Mouse (Mus musculus) CH12.LX (cell line): ENCODE measurements around the gene Hdac6.

Source experiments
- CTCF ChIP-seq, 2 experiments: IDR thresholded peaks in 1 of 2; conservative IDR thresholded peaks in 1 of 2; 2 replicates each; pipeline ENCODE4 v1.5.1; 2011 to 2012; ENCODE audit warnings: low read depth in 2 of 2, low read length in 2 of 2, improper control_type of control experiment in 1 of 2, inconsistent platforms in 1 of 2, mild to moderate bottlenecking in 1 of 2, moderate library complexity in 1 of 2
- ELF1 ChIP-seq: IDR thresholded peaks from 2 replicates; pipeline ENCODE4 v1.6.1; 2014; ENCODE audit warnings: low read depth, mild to moderate bottlenecking, inconsistent platforms, low read length, improper control_type of control experiment
- EP300 ChIP-seq: IDR thresholded peaks from 2 replicates; pipeline ENCODE4 v1.6.1; 2011; ENCODE audit warnings: low read length, improper control_type of control experiment
- POLR2A ChIP-seq: IDR thresholded peaks from 2 replicates; pipeline ENCODE4 v1.6.1; 2011; ENCODE audit warnings: low read depth, mild to moderate bottlenecking, improper control_type of control experiment, low read length
- TCF12 ChIP-seq: IDR thresholded peaks from 2 replicates; pipeline ENCODE4 v1.6.1; 2014; ENCODE audit warnings: low read depth, mild to moderate bottlenecking, inconsistent platforms, low read length, improper control_type of control experiment
- ZC3H11A ChIP-seq: IDR thresholded peaks from 2 replicates; pipeline ENCODE4 v1.6.1; 2012; ENCODE audit warnings: low read depth, mild to moderate bottlenecking, inconsistent platforms, low read length, improper control_type of control experiment
- ZKSCAN1 ChIP-seq: IDR thresholded peaks from 2 replicates; pipeline ENCODE4 v1.6.1; 2012; ENCODE audit warnings: low read depth, inconsistent platforms, low read length, improper control_type of control experiment, borderline replicate concordance

DNA sequence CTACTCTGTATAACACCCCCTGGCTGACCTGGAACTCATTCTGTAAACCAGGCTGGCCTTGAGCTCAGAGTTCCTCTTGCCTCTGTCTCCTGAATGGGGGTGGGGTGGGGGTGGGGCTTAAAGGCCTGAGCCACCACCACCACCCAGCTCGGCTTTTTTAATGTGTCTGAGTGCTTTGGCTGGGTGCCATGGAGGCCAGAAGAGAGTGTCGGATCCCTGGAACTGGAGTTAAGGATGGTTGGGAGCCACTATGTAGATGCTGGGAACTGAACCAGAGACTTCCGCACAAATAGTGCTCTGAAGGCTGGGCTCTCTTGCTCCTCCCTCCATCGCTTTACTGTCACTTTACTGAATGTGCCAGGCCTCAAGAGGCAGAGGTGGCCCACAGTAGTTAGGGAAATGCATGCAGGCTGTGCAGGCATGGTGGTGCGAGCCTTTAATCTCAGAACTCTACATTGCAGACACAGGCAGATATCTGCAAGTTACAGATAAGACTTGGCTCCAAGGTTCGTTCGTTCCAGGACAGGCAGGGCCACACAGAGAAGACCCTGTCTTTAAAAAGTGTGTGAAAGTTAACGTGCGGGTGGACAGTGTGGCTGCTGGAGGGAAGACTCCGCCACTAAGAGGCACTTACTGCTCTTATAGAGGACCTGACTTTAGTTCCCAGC lies 45.5 kb upstream of the Hdac6 start:
- TF ChIP-seq CTCF (conservative IDR thresholded peaks at IDR 0.05 in 1 of 2, IDR thresholded peaks at IDR 0.05 in 1 of 2; ENCODE audit: low read depth in 2 of 2, low read length in 2 of 2) = no peak
- no peak for TF ChIP-seq EP300
- TF ChIP-seq ZC3H11A = no peak
- no peak for TF ChIP-seq TCF12
- no peak for TF ChIP-seq POLR2A
- no peak for TF ChIP-seq ZKSCAN1
- no peak for TF ChIP-seq ELF1
